Mouse (Mus musculus): ENCODE measurements around the gene Efna4.

The Efna4 gene

DNA sequence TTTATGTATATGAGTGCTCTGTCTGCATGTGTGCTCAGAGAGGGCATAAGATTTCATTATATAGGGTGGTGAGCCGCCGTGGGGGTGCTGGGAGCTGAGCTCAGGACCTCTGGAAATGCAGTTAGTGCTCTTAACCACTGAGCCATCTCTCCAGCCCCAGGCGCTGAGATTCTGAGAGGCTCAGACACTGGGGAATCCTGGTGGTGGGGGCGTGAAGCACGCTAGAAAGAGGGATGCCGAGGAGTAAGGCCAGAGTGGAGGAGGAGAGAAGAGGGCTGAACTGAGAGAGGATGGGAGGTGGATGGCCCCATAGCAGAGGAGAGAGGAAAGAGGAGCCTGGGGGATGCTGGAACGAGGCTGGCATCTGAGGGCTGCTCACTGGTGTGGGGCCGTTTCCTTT, 26.8 kb upstream of the Efna4 start:
- no peak for DNase-seq (ENCODE audit: low read depth, low spot score)

DNA sequence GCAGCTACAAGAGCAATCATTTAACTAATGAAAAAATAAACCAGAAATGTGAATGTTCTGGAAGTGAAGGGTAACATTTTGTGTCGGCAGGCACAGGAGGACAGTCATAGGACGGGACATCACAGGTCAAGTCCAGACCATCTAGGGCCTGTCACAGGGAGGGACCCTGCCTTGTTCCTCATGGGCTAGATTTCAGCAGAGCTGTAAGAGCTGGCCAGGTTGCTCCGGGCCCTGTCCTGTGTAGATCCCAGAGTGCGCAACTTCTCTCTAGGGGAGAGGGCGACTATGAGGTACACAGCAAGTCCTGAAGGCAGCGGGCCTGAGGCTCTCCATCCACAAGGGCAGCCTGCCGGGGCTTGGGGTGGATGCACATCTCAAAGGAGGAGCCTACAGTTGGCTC, 23.8 kb upstream of the Efna4 start, which contains the start of gene Dcst2:
Gene Dcst2 (plus strand): TSS at position 301 of the 400 bp plus-strand sequence.
- DNase-seq (ENCODE audit: low read depth, low spot score): no peak

DNA sequence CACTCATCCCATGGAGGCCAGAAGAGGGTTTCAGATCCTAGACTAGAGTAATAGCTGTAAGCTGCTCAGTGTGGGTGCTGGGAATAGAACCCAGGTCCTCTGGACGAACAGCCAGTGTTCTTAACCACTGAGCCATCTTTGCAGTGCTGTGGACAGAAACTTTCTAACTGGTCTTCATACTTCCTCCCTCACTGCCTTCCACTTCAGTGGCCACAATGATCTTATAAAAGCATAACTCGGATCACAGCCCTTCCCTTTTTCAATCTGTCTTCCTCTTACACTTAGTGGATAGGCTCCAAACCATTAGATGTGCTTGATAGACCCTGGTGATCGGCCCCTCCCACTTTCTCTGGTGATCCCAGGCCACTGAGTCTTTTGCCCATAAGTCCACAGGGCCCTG, 22.4 kb upstream of the Efna4 start:
- DNase-seq (ENCODE audit: low read depth, low spot score): peak; percentile 23

DNA sequence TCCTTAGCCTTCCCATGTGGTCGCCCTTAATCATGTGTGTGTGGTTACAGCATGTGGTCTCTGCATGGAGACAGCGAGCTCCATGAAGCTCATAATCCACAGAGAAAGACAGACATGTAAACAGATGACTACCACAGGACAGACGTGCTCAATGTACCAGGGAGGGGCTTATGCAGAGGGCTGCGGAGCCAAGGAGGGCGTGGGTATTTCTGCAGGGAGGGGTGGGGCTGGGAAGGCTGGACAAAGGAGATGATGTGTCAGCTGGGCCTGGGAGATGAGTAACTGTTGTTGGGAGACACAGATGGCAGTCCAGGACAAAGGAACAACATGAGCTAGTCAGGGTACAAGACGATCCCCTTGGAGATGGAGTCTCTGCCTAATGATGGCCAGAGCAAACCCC, 21.8 kb upstream of the Efna4 start:
- no peak for DNase-seq (ENCODE audit: low read depth, low spot score)

DNA sequence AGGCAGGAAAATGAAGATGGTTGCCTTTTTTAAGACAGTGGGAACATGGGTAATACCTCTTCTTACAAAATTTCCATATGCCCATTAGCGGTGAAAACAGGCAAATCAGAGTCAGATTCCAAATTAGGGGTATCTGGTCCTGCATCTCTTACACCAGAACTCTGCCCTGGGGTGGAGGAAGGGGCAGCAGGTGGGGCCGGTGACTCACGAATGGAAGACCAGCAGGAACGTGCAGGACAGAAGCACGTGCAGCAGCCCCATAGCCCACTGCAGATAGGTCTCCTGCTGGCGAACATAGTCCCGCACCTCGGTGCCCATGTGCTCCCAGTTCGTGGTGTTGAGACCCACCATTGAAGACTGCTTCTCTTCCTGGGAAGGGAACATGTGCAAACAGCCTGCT, 18.2 kb upstream of the Efna4 start:
- no peak for DNase-seq (ENCODE audit: low read depth, low spot score)

DNA sequence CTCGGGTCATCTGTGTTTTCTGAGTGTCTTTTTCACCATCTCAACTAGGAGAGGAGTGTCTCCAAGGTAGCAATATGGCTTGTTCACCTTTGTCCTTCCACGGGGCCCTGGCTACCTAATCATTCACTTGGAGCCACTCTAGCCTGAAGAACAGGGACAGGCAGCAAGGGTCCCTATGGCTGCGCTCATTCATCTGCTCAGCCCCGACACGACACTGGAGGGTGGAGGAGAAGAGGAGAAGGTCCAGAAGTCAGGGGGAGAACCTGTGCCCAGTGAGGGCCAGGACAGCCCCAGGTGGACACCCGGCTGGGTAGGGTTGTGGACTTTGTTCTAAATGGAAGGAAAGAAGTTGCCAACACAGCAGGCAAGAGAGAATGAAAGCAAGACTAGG, 17.7 kb upstream of the Efna4 start:
- DNase-seq (ENCODE audit: low read depth, low spot score): no peak

DNA sequence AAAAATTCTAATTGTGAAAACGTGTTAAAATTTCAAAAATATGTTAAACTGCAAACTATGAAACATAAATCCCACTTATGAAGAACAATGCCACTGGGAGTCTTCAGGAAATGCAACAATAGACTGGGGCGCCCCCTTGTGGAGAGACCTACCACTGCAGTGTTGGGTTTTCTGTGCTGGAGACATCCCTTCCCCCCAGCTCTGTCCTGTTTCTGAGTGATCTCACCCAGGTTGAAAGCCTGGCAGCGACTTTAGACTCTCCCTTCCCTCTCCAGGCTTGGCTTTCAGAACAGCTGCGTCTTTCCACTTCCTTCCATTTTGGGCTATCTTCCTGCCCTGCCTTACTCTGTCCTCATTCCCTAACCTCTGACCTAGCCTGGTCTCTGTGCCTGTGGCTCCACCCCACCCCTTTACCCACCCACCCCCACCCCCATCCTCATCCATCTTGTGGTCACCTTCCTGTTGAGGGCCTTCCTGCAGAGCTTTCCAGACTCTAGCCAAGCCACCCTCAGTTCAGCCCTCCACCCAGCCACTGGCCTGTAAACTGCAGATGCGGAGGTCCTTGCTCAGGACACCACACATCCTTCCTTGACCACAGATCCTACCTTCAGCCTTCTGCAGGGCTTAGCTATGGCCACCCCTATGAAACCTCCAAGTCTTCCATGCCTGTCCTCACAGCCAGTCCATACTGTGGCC, 17.1 kb upstream of the Efna4 start:
- DNase-seq (ENCODE audit: low read depth, low spot score): peak; percentile 67

DNA sequence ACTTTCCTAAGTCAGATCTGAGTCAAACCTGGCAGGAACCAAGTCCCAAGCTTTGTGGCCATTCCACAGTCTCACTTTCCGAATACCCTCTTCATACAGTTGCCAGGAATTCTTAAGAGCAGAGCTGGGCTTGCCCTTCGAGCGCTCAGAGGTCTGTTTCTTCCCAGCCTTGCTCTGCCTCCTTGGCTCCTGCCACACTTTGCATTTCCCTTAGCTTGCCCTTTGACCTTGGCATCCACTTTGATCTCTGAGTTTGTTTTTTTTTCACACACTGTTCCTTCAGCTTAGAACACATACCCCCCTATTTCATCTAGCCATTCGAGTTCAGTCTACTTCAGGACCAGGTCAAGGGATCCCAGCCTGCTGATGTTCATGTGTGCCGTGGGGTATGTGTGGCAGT, 13.4 kb upstream of the Efna4 start:
- no peak for DNase-seq (ENCODE audit: low read depth, low spot score)

DNA sequence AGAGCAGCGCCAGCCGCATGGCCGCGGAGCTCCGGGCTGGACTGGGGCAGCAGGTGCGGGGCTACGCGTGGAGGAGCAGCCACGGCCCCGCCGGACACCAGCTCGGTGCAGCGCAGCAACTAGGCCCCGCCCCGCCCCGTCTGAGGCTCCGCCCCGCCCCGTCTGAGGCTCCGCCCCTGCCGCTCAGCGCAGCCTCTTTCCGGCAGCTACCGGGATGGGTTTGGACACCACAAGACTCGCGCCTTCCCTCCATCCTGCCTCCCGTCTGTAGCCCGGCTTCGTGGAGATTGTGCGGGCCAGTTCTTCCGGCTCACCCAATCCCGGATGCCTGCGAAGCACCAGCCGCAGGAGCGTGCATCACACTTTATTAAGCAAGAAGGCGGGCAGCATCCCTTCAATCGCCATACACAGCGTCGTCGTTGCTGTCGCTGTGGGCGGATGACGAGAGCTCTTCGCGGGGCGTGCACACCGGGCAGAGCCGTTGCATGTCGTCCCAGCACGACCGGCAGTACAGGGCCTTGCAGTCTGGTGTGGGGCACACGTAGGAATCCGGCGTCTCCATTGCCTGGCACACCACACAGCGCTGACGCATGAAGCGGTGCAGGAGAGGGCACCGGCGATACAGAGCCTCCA, 12.2 kb upstream of the Efna4 start, which contains the start of gene Adam15:
Gene Adam15 (minus strand): TSS at position 128 of the 633 bp plus-strand sequence.
- DNase-seq (ENCODE audit: low read depth, low spot score): peak; percentile 91

DNA sequence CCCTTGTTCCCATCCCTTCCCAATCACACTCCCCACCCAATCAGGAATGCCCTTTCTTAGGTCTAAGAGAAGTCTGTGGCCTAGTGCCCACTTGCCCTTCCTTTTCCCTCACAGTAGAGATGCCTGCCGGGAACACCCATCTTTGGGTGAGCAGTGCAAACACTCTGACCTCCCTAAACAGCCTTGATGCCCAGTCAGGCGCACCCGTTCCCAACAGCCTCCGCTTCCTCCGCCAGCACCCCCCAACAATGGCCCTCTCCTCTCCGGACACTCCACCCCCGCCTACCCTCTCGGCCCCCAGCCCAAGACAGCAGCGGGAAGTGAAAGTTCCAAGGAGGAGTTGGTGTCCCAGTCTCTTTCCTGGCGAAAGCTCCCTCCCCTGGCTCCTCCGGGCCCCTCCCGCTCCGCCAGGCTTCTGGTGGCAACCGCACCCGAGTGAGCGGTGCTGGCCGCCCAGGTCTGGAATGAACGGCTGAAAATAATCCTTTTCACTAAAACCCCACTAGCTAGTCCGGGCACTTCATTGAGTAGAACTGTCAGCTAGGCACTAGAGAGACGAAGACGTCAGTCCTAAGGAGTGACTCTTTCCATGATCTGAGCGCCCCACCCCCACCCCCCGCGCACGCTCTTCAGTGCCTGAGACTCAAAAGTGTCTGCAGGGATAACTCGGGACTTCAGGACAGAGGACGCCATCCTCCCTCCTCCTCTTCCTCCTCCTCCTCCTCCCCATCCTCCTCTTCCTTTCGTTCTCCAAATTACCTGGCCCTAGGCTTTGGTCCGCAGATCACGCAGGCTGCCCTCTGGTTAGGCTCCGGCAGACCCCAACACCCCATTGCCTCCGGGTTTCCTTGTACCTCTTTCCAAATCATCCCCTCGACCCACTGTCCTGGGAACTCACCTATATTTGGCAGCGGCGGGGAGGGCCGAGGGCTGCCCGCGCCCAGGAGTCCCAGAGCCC, 11.4 kb upstream of the Efna4 start:
- no peak for DNase-seq (ENCODE audit: low read depth, low spot score)

DNA sequence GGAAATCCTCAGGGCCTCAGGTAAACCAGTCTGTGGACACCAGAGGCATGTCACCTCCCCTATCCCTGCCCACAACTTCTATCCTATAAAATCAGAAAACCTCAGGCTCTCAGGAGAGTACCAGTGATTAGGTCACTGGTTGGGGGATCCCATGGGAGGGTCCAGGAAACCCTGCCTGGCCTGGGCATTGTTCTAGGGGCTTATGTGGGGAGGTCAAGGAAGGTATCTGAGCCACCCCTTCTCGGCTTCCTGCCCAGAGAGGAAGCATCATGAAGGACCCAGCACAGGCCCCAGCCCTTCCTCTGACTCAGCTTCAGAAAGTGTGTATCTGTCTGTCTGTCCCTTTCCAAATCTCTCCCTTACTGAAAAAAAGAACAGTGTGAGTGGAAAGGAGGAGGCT, 10.1 kb upstream of the Efna4 start:
- DNase-seq (ENCODE audit: low read depth, low spot score): no peak

DNA sequence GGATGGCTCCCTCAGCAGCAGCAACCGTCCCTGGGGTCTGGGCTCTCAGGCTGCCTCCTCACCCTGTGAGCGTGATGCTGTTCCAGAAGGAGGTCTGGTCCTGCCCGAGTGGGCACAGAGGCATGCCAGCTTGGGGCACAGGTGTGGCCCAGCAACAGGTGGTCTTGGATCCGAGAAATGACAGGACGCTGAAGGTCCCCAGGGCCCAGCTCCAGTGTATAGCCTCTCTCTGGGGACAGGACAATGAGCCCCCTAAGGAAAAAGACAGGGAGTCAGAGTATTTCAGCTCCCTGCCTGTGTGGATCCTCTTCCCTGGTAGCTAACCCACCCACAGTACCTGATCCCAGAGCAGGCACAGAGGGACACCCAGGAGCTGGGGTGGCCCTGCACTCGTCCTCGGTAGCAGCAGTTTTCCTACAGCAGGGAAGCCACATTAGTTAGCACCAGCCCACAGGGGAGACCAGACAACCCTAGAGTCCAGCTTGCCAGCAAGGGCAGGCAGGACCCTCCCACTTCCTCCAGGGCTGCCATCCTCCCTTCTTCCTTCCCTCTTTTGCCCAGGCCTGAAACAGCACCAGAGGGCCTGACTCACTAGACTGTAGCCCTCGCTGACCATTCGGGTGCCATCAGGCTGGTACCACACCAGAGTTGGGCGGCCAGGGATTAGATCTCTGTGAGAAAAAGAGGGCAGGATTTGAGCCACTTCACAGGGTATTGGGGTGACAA, 9.2 kb upstream of the Efna4 start:
- DNase-seq (ENCODE audit: low read depth, low spot score): no peak

DNA sequence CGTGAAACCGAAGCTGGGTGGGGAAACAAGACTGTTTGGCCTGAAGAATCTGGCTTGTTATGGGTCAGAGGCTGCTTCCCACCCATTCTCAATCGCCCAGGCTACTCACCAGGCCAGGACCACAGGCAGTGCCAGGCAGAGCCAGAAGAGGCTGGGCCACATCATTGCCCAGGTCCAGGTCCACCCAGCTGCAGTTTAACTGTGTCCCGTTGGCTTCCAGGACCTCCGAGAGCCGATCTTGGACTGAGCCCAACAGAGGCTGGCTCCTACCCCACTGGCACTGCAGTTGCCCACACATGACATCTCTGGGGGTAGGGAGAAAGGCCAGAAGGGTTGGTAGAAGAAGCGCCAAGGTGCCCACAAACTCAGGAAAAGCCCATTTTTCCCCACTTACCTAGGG, 5.5 kb upstream of the Efna4 start:
- no peak for DNase-seq (ENCODE audit: low read depth, low spot score)

DNA sequence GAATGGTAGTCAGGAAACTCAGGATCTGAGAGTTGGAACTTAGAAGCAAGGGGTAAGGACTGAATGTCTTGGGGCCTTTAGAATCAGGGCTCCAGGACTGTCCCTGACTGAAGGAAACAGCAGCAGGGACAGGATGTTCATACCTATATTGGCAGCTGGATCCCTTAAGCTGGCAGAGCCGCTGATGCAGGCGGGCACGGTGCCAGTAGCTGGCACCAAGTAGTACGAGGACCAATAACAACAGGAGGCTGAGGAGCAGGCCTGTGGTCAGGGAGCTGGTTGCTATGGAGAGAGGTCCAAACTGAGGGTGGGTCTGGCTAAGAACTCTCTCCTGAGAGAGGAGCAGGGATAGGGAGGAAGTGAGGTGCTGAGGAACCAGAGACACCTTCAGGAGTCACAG, 4.0 kb upstream of the Efna4 start:
- DNase-seq (ENCODE audit: low read depth, low spot score): no peak

DNA sequence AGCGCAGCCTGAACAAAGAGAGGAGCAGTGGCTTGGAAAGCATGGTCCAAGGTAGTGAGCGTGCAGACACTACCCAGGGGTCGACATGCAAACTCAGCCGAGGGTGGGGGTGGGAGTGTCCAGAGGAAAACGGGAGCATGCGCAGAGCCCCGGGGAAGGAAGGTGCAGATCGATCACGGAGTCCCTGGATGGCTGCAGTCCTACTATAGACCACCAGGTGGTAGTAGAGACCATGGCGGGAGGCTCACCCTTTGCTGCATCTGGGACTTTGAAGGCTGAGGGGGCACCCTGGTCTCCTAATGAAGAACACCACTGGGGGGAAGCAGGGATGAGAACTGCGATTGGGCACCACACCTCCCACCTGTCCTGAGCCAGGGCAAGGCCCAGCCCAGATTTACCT, 2.6 kb upstream of the Efna4 start:
- DNase-seq (ENCODE audit: low read depth, low spot score): peak; percentile 75

DNA sequence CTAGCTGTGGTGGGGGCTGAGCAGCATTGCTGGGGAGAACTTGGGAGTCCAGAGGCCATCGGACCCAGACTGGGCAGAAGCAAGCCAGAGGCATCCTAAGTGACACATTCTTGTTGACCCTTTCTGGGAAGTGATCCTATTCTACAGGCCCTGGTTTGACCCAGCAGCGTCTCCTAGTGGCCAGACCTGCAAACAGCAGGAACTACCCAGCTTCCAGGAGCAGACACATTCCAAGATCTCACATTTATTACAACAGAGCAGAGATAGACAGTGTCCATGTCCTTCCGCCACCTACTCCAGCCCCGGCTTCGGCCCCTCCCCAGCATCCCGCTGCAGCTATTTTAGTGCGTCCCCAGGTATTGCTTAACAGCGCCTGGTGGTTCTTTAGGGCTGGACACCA, 1.6 kb upstream of the Efna4 start:
- DNase-seq (ENCODE audit: low read depth, low spot score): peak; percentile 73

DNA sequence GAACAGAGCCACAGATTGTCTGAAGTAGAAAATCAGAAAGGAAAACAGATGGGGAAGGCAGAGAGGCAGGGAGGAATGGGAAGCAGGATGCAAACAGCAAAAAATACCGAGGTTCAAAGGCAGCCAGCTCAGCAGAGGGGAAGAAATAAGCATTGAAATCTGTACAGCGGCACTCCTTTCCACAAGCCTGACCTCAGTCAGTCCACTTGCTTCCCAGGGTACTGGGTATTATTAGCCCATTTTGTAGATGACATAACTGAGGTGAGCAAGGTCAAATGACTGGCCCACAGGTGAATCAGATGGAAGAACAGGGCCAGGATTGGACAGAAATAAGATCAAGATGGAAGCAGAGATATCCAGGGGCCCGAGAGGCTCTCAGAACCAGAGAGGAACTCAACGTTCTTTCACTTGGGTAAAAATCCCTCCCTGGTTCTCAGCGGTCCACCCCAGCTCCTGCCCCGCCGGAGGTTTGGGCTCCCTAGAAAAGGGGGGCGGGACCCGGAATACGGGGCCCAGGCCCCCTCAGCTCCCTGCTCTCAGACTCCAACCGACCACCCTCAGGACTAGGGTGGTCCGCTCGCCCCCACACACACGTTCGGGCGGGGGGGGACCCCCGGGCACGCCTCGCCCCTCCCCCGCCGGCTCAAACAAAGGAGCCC, 637 bp downstream of the Efna4 start:
- DNase-seq (ENCODE audit: low read depth, low spot score): no peak

DNA sequence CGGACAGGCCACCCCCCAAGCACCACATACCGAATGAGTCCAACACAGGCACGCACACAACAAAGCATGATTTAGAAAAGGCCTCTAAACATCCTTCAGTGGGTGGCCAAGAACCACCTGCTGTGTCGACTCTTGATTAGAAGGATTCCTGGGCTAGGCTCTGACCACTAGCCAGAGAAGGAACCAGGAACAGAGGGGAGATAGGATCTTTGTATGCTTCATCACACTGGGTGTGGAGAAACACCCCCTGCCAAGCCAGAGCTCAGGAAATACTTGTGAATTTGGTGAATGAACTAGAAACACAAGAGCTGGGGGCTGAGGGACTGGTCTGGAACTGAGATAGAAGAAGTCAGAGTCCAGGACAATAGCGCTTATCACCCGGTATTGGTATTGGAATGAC, 1.3 kb downstream of the Efna4 start:
- DNase-seq (ENCODE audit: low read depth, low spot score): no peak

DNA sequence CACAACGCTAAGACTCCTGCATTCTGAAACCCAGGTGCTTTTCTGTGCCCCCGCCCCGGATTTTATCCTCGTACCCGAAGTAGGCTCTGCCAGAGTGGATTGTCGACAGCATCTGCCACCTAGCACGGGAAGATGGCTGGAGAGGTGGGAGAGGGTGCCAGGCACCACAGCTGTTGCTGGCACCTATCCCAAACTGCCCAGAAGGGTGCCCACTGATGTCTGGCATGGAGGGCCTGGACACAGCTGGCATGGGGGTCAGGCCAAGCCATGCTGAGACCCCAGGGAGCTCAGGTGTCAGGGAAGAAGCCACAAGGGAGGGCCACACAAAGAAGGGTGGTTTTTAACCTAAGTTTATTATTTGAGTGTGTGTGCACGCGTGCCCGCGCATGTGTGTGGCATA, 4.8 kb downstream of the Efna4 start:
- DNase-seq (ENCODE audit: low read depth, low spot score): no peak

DNA sequence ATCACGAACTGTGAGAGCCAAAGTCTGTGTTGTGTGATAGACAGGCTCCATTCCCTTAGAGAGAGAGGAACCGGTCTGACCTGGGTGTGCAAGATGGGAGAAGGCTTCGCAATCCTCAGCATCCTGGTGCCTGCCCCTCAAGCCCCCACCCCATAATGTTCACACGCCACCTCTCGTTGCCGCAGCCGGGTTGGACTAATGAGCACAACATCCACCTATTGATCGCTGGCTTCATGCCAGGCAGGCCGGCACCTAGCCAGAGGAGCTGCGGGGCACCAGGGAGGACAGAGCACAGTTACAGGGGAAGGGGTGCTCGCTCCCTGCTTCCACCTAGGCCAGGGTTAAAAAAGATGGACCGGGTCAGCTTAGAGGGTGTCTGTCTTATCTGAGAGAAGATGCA, 5.4 kb downstream of the Efna4 start:
- DNase-seq (ENCODE audit: low read depth, low spot score): no peak

DNA sequence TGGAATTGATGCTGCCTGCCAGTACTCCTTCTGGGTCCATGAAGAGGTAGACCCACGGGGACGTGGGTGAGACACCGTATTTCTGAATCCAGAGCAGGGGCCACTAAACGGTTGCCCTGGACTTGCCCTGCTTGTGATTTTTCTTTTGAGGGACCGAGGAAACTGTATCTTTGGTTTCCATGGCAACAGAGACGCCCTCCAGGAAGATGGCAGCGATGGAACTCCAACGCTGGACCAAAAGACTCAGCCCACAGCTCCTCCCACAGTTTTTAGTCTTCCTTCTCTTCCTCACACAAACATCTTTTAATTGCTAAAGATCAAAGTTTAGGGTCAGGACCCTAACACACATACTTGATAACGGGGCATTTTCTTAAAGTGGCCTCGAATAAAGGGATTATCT, 5.8 kb downstream of the Efna4 start:
- DNase-seq (ENCODE audit: low read depth, low spot score): no peak

All from A20 (cell line).